13 mouse cellular contexts compared by ENCODE assay signal in genomic region chr1:181226850-181227249, GRCm38 (mm10). TPM values are rescaled to one million over a fixed set of nuclear protein-coding genes. Genes with fewer than 3 reads are reported as not detected.
A peak's percentile ranks its signal among the peaks of the same experiment; 100 is the strongest.
DNase-seq lines count a peak whose midpoint lies in the region; ATAC-seq and TF ChIP-seq lines count a peak whose summit lies in the region.
"Had no signal": no experiment of that assay in that cellular context is flagged by ENCODE, and none has a peak within 500 bp of the region (broad histone marks: within the 10 kb centered on the region; RNA-seq: fewer than 3 reads in every experiment).

No protein-coding gene starts in this region.

- no peaks in the 10 kb centered on the region for H3K36me3 ChIP-seq in kidney, adult 2 months (ENCODE audit: control insufficient read depth, insufficient read depth, low read length)
- no peaks in the 10 kb centered on the region for H3K36me3 ChIP-seq in forebrain, embryonic 15.5 days
- H3K36me3 ChIP-seq: liver, embryonic 15.5 days had no signal

- no peak overlapping the region for H3K9ac ChIP-seq in forebrain, embryonic 15.5 days (replicated peaks)
- H3K9ac ChIP-seq: liver, embryonic 15.5 days had no signal

- H3K9me3 ChIP-seq in forebrain, embryonic 15.5 days: no peaks in the 10 kb centered on the region
- H3K9me3 ChIP-seq: liver, embryonic 15.5 days had no signal

- WGBS in kidney, adult 2 months: 43% methylated on average over 11 of the region's 11 CpGs
- WGBS in forebrain, embryonic 15.5 days: 81% methylated on average over 11 of the region's 11 CpGs

- no peak for TF ChIP-seq CTCF in kidney, adult 2 months (conservative IDR thresholded peaks at IDR 0.05; ENCODE audit: insufficient read depth, insufficient read length, low read depth, low read length)

- peak; percentile 36 for DNase-seq in kidney, adult 2 months
- DNase-seq in kidney, adult 8-10 months: no peak
- DNase-seq in A20 (ENCODE audit: low read depth, low spot score): peak; percentile 83
- no peak for DNase-seq in adrenal gland, adult (ENCODE audit: inconsistent age in 2 of 2, low spot score in 1 of 2)
- no peak for DNase-seq in gastrocnemius, postnatal 14 days
- DNase-seq: cerebellum, adult 9-11 months had no signal

- H3K27me3 ChIP-seq in kidney, adult 2 months (replicated peaks; ENCODE audit: control insufficient read depth, insufficient read depth, low read length): no peaks in the 10 kb centered on the region
- H3K27me3 ChIP-seq in forebrain, embryonic 15.5 days: no peaks in the 10 kb centered on the region
- H3K27me3 ChIP-seq: liver, embryonic 15.5 days had no signal

- peak; percentile 78 for ATAC-seq in granulocyte monocyte progenitor cell, adult 5-6 weeks (replicated peaks; ENCODE audit: poor library complexity, severe bottlenecking)
- ATAC-seq in inflammation-experienced regulatory T-cells, adult 6 months: peak; percentile 23
- no peak for ATAC-seq in forebrain, embryonic 15.5 days (replicated peaks)
- ATAC-seq: midbrain, embryonic 16.5 days had no signal

- no peak overlapping the region for H3K4me3 ChIP-seq in kidney, adult 2 months (ENCODE audit: insufficient read depth, low read depth, low read length)
- H3K4me3 ChIP-seq in forebrain, embryonic 15.5 days: no peak overlapping the region
- H3K4me3 ChIP-seq: erythroblast, embryonic 14.5 days; liver, embryonic 15.5 days had no signal

- H3K4me1 ChIP-seq in kidney, adult 2 months (ENCODE audit: control insufficient read depth, insufficient read depth, low read length): no peaks in the 10 kb centered on the region
- H3K4me1 ChIP-seq in forebrain, embryonic 15.5 days: no peaks in the 10 kb centered on the region

- no peak for TF ChIP-seq POLR2A in kidney, adult 2 months (IDR thresholded peaks at IDR 0.05; ENCODE audit: low read depth, low read length)

- no peak overlapping the region for H3K4me2 ChIP-seq in forebrain, embryonic 15.5 days (replicated peaks)
- H3K4me2 ChIP-seq: liver, embryonic 15.5 days had no signal

- H3K27ac ChIP-seq in kidney, adult 2 months (ENCODE audit: insufficient read depth, low read depth, low read length): no peak overlapping the region
- H3K27ac ChIP-seq in forebrain, embryonic 15.5 days (replicated peaks): no peak overlapping the region
- H3K27ac ChIP-seq: liver, embryonic 15.5 days; stomach, postnatal 0 days had no signal

- intact Hi-C loops in gastrocnemius, postnatal 14 days (cut with DNase I; ENCODE audit: low total_unique reads): no loop called here

RNA-seq across cellular contexts. Expression of gene Wdr26, which starts 15.0 kb away (rescaled TPM):
- 28.5 and 32.1 TPM in 2 replicates for polyA plus RNA-seq in kidney, adult 2 months (2012; rRNA removed)
- 92.9 and 128 TPM in 2 replicates for total RNA-seq in granulocyte monocyte progenitor cell, adult 5-6 weeks (2014; fragmentation: Nextera tagmentation)
- 93.0 and 101 TPM in 2 replicates for total RNA-seq in granulocyte monocyte progenitor cell, adult 5-6 weeks (2017)
- polyA plus RNA-seq in inflammation-experienced regulatory T-cells, adult 6 months (2017; shearing (Covaris generic)): 10 to 100 TPM; 40.5 to 46.9 (median 43.1) TPM
- 100 to 1,000 TPM in 1 of 2 experiments, 10 to 100 TPM in 1; 96.7 to 110 TPM for total RNA-seq in gastrocnemius, postnatal 14 days (2021)
- polyA plus RNA-seq in forebrain, embryonic 15.5 days (2015; fragmentation: Nextera tagmentation; extraction: Ambion mirVana): 36.0 and 37.8 TPM in 2 replicates

Comparison
In these comparisons a context has a peak if more than half of its experiments do, and no peak if none do; other contexts are left out.
1. DNase-seq: peak in kidney, adult 2 months (single experiment) and A20 (single experiment); none in kidney, adult 8-10 months (0 of 2), adrenal gland, adult (0 of 2) and gastrocnemius, postnatal 14 days (single experiment).